Mouse (Mus musculus) kidney, embryonic 16.5 days (tissue): ENCODE results near the gene Pclo. TPM values are rescaled to one million over a fixed set of nuclear protein-coding genes. Genes with fewer than 3 reads are reported as not detected.

ENCODE experiments used
- ATAC-seq: fragments of 200-750 bp; cut with Nextera tagmentation; 2 replicates; pipeline ENCODE4 v1.8.0; 2017; ENCODE audit warnings: moderate TSS enrichment; ENCODE audit not compliant: low FRiP score, low TSS enrichment
- H3K27ac ChIP-seq: fragments of 300-500 bp; sonication (generic); 2 replicates; pipeline ENCODE4 v1.5.1; 2014; ENCODE audit warnings: low read length
- H3K27me3 ChIP-seq: fragments of 300-500 bp; sonication (generic); 2 replicates; pipeline ENCODE4 v1.6.1; 2014; ENCODE audit warnings: low read length, control low read depth, mixed read lengths; ENCODE audit not compliant: insufficient read depth
- H3K36me3 ChIP-seq: fragments of 300-500 bp; sonication (generic); 2 replicates; pipeline ENCODE4 v1.6.1; 2014; ENCODE audit warnings: low read length, control low read depth, mixed read lengths; ENCODE audit not compliant: insufficient read depth
- H3K4me1 ChIP-seq: fragments of 300-500 bp; sonication (generic); 2 replicates; pipeline ENCODE4 v1.6.1; 2014; ENCODE audit warnings: low read length, control low read depth, mixed read lengths; ENCODE audit not compliant: insufficient read depth
- H3K4me2 ChIP-seq: fragments of 300-500 bp; sonication (generic); replicated peaks from 2 replicates; pipeline ENCODE4 v1.6.1; 2014; ENCODE audit warnings: low read depth, low read length
- H3K4me3 ChIP-seq: fragments of 300-500 bp; sonication (generic); 2 replicates; pipeline ENCODE4 v1.5.1; 2014; ENCODE audit warnings: mild to moderate bottlenecking, low read length
- H3K9ac ChIP-seq: fragments of 300-500 bp; sonication (generic); replicated peaks from 2 replicates; pipeline ENCODE4 v1.6.1; 2014; ENCODE audit warnings: low read length
- H3K9me3 ChIP-seq: fragments of 300-500 bp; sonication (generic); 2 replicates; pipeline ENCODE4 v1.6.1; 2016; ENCODE audit warnings: low read length, control low read depth
- WGBS: fragments of 180-500 bp; shearing (Covaris S2); extraction: QIAGEN DNeasy Blood & Tissue Kit; methylation state at CpG from one replicate; pipeline ENCODE4 v1.1.7; 2014; 5-methylcytosine and 5-hydroxymethylcytosine counted together
- polyA plus RNA-seq: library from polyadenylated mRNA; unstranded; fragments of >200 nt; fragmentation: Nextera tagmentation; extraction: Ambion mirVana; gene quantifications from 2 replicates; pipeline ENCODE4 v1.2.1, GENCODE M21; 2015

Gene Pclo
- polyA plus RNA-seq, 1 experiment from 2014 or later: 0.59 TPM

GRCm38 (mm10) chr5:14662180-14662579 lies 147.5 kb downstream of the Pclo start:
- no peak overlapping the region for H3K4me3 ChIP-seq
- H3K4me1 ChIP-seq: no peaks in the 10 kb centered on the region
- H3K9me3 ChIP-seq: no peaks in the 10 kb centered on the region
- no peaks in the 10 kb centered on the region for H3K36me3 ChIP-seq
- ATAC-seq: no peak
- H3K27me3 ChIP-seq: no peaks in the 10 kb centered on the region
- no peak overlapping the region for H3K9ac ChIP-seq
- H3K4me2 ChIP-seq: no peak overlapping the region
- H3K27ac ChIP-seq: no peak overlapping the region
- WGBS: 76% methylated on average over 1 of the region's 1 CpGs

GRCm38 (mm10) chr5:14662603-14663002 lies 147.9 kb downstream of the Pclo start:
- no peak overlapping the region for H3K4me3 ChIP-seq
- H3K4me1 ChIP-seq: no peaks in the 10 kb centered on the region
- H3K9me3 ChIP-seq: no peaks in the 10 kb centered on the region
- no peaks in the 10 kb centered on the region for H3K36me3 ChIP-seq
- WGBS: 81% methylated on average over 1 of the region's 1 CpGs
- H3K4me2 ChIP-seq: no peak overlapping the region
- H3K9ac ChIP-seq: no peak overlapping the region
- no peaks in the 10 kb centered on the region for H3K27me3 ChIP-seq
- ATAC-seq: no peak
- H3K27ac ChIP-seq: no peak overlapping the region

GRCm38 (mm10) chr5:14680419-14680818 lies 165.7 kb downstream of the Pclo start:
- Histone ChIP-seq H3K4me2 (no peak overlapping the region), H3K36me3 (no peaks in the 10 kb centered on the region), H3K9me3 (no peaks in the 10 kb centered on the region), H3K27ac (no peak overlapping the region), H3K4me1 (no peaks in the 10 kb centered on the region), H3K4me3 (no peak overlapping the region), H3K27me3 (no peaks in the 10 kb centered on the region), H3K9ac (no peak overlapping the region)
- ATAC-seq: no peak
- WGBS: 91% methylated on average over 6 of the region's 6 CpGs

GRCm38 (mm10) chr5:14691995-14692394 lies 177.3 kb downstream of the Pclo start:
- WGBS: 56% methylated on average over 2 of the region's 2 CpGs
- ATAC-seq: no peak

GRCm38 (mm10) chr5:14696745-14697144 lies 182.0 kb downstream of the Pclo start:
- Histone ChIP-seq H3K4me3 (no peak overlapping the region), H3K9me3 (no peaks in the 10 kb centered on the region), H3K36me3 (no peaks in the 10 kb centered on the region), H3K27ac (no peak overlapping the region), H3K4me2 (no peak overlapping the region), H3K4me1 (no peaks in the 10 kb centered on the region), H3K9ac (no peak overlapping the region), H3K27me3 (no peaks in the 10 kb centered on the region)
- no peak for ATAC-seq
- WGBS: 82% methylated on average over 2 of the region's 2 CpGs

More at GRCm38 (mm10) chr5:14691995-14692394, 177.3 kb downstream of the Pclo start:
- Histone ChIP-seq H3K36me3 (no peaks in the 10 kb centered on the region), H3K27ac (no peak overlapping the region), H3K27me3 (no peaks in the 10 kb centered on the region), H3K4me3 (no peak overlapping the region), H3K4me1 (no peaks in the 10 kb centered on the region), H3K9ac (no peak overlapping the region), H3K9me3 (no peaks in the 10 kb centered on the region), H3K4me2 (no peak overlapping the region)

- Histone ChIP-seq H3K27me3 (no peaks in the 10 kb centered on the region), H3K36me3 (no peaks in the 10 kb centered on the region), H3K9me3 (no peaks in the 10 kb centered on the region), H3K4me1 (no peaks in the 10 kb centered on the region), H3K9ac (no peak overlapping the region), H3K27ac (no peak overlapping the region), H3K4me3 (no peak overlapping the region), H3K4me2 (no peak overlapping the region)
- ATAC-seq: no peak
These were observed 186.2 kb downstream of the Pclo start for GRCm38 (mm10) chr5:14700900-14701299.

- Histone ChIP-seq H3K4me2 (no peak overlapping the region), H3K4me1 (0 out of 2 replicates have a peak, but pooled peaks cover 2% of the 10 kb centered on the region), H3K9me3 (no peaks in the 10 kb centered on the region), H3K27me3 (no peaks in the 10 kb centered on the region), H3K27ac (no peak overlapping the region), H3K4me3 (no peak overlapping the region), H3K36me3 (no peaks in the 10 kb centered on the region), H3K9ac (no peak overlapping the region)
- 23% methylated on average over 2 of the region's 2 CpGs for WGBS
- peak; percentile 90; the same call in 1 of the 2 replicates for ATAC-seq
These were observed 190.7 kb downstream of the Pclo start for GRCm38 (mm10) chr5:14705423-14705822.

GRCm38 (mm10) chr5:14707311-14707710 lies 192.6 kb downstream of the Pclo start:
- no peak overlapping the region for H3K9ac ChIP-seq
- no peaks in the 10 kb centered on the region for H3K36me3 ChIP-seq
- H3K9me3 ChIP-seq: no peaks in the 10 kb centered on the region
- H3K4me1 ChIP-seq: 0 out of 2 replicates have a peak, but pooled peaks cover 2% of the 10 kb centered on the region
- peak; percentile 72 for ATAC-seq
- no peak overlapping the region for H3K4me2 ChIP-seq
- no peak overlapping the region for H3K4me3 ChIP-seq
- 0 out of 2 replicates have a peak overlapping the region, but pooled peaks have one; percentile 14 for H3K27ac ChIP-seq
- 42% methylated on average over 4 of the region's 4 CpGs for WGBS
- no peaks in the 10 kb centered on the region for H3K27me3 ChIP-seq

- Histone ChIP-seq H3K4me2 (no peak overlapping the region), H3K4me3 (no peak overlapping the region), H3K4me1 (no peaks in the 10 kb centered on the region), H3K9ac (no peak overlapping the region), H3K9me3 (no peaks in the 10 kb centered on the region), H3K36me3 (no peaks in the 10 kb centered on the region), H3K27me3 (no peaks in the 10 kb centered on the region), H3K27ac (no peak overlapping the region)
- no peak for ATAC-seq
- WGBS: 82% methylated on average over 3 of the region's 3 CpGs
These were observed 208.9 kb downstream of the Pclo start for GRCm38 (mm10) chr5:14723576-14723975.

GRCm38 (mm10) chr5:14728676-14729253 lies 214.0 kb downstream of the Pclo start:
- no peaks in the 10 kb centered on the region for H3K4me1 ChIP-seq
- WGBS: 75% methylated on average over 3 of the region's 3 CpGs
- no peak for ATAC-seq
- no peaks in the 10 kb centered on the region for H3K9me3 ChIP-seq
- no peak overlapping the region for H3K4me3 ChIP-seq
- H3K27ac ChIP-seq: no peak overlapping the region
- H3K4me2 ChIP-seq: no peak overlapping the region
- no peaks in the 10 kb centered on the region for H3K36me3 ChIP-seq
- H3K27me3 ChIP-seq: no peaks in the 10 kb centered on the region
- no peak overlapping the region for H3K9ac ChIP-seq
